Mouse (Mus musculus) left cerebral cortex, postnatal 14 days (tissue): ENCODE data around the gene Doc2g. TPM values are rescaled to one million over a fixed set of nuclear protein-coding genes. Genes with fewer than 3 reads are reported as not detected.
A peak's percentile ranks its signal among the peaks of the same experiment; 100 is the strongest.
"Not testable (repeated sequence)": the region's sequence is repeated elsewhere in the genome, so short reads cannot be mapped to it uniquely, and the experiment has no call there.

ENCODE experiments used
- DNase-seq, 2 experiments: peaks; one replicate each; pipeline ENCODE4 v3.0.0; 2021 to 2022; ENCODE audit warnings: low spot score in 2 of 2, mixed read lengths in 1 of 2
- intact Hi-C: fragments of 180-260 bp; cut with DNase I; formaldehyde crosslinking; loops from one replicate; pipeline ENCODE4 v1.15.1; 2025
- total RNA-seq, 2 experiments: library from RNA; stranded (reverse); gene quantifications; 2 replicates each; pipeline ENCODE4 v1.2.3; 2021

Gene Doc2g
- total RNA-seq, 2 experiments from 2014 or later: 3.2 to 3.5 TPM

DNA sequence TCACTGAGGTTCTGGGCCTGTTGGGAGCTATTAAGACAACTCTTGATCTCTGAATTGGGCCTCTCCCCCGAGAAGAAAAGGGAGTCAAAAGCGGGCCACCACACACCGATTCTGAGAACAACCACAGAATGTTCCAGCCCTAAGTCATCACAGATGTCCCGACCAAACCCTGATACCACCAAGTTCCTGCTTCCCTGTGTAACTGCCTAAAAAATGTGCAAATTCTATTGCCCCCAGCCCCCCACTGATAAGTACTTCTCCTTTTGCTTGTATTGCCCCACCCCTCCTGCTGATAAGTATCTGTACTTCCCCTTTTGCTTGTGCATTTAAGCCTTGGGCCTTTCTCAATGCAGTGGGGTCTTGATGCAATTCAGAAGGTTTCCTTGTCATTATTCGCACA, 41.0 kb downstream of the Doc2g start:
- DNase-seq, intact Hi-C loops: not testable (repeated sequence)

DNA sequence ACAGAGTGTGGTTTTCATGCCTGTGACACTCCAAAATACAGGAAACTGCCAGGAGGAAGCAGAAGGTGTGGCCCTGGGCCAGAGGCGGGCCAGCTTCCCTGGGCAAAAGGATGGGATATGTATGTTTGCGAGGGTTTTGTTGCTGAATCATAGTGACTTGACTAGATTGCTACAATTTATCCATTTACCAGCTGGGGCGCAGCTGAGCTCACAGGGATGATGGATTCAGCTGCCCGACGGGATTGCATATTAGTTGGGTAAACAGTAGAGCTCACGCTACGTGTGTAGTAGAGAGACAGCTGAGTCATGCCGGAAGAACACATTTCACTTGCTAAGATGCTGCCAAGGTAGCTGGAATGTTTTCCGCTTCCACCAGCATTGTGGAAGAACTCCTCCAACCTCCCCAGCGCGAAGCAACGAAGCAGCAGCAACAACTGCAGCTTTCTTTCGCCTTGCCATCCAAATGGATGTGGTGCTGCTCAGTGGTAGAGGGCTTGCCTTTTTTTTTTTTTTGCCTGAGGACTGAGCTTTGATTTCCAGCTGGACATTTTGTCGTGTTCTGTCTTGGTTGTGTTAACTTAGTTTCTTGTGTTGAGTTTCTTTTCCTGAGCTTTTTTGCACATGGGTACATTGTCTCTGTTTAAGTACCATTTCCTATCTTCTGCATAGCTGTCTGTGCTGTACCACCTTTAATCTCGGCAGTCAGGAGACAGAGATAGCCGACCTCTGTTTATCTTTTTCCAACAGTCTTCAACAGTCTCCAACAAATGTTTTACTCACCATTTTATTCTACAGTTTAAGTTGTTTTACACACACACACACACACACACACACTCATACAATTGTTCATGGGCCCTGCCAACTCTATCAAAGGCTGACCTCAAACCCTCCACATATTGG, 43.1 kb downstream of the Doc2g start, which contains the start of gene Gstp2:
Gene Gstp2, minus strand, starts transcription at position 58 of the 900 bp plus-strand sequence.
- intact Hi-C loops: loop anchor here (5.0 kb wide), 1 partner anchor 51 kb away; the partner anchor contains the start of genes Cdk2ap2 and Pitpnm1
- peak; percentile 80 to 93 for DNase-seq

DNA sequence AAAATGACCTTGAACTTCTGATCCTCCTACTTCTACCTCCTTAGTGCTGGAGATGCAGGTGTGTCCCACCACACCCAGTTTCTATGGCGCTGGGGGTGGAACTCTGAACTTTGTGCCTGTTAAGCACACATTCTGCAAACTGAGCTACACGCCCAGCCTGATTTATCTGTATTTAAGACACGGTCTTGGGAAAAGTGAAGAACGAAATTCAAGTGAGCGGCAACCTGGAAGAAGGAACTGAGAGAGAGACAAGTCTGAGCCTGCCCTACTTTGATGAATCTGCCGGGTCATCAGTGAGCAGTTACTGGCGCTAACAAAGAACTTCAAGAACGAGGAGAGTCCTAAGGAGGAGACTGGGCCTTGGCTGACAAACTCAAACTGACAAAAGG, 43.7 kb downstream of the Doc2g start:
- DNase-seq: no peak
- intact Hi-C loops: loop anchor here (1.0 to 5.0 kb wide), 2 partner anchors 28 to 50 kb away; partner anchors contain the start of genes Cdk2ap2 and Pitpnm1

DNA sequence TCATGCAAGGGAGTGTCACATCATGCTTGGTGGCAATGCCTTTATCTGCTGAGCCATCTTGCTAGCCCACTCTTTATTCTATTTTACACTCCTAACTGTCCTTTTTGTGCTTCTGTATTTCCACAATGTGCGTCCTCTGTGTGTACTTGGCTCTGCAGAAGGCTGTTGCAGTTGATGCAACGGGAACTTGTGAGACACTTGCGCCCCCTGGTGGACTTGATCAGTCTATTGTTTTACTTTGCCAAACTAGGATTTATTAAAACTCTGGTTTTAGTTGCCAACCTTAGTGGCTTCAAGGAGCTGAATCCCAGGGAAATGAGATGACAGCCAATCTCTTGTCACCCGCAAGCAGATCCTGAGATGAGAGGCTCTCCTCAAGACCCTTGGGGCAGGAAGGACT, 44.7 kb downstream of the Doc2g start:
- intact Hi-C loops: loop anchor here (1.0 to 5.0 kb wide), 2 partner anchors 29 to 49 kb away; partner anchors contain the start of genes Cdk2ap2 and Pitpnm1
- DNase-seq: peak; percentile 73 to 80

DNA sequence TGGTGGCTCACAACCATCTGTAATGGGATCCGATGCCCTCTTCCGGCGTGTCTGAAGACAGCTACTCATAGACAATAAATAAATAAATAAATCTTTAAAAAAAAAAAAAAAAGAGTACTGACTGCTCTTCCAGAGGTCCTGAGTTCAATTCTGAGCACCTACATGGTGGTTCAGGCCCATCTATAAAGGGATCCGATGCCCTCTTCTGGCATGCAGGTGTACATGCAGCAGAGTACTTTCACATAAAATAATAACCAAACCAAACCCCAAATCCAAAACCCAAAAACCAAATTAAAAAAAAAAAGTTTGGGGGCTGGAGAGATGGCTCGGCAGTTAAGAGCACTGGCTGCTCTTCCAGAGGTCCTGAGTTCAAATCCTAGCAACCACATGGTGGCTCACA, 46.0 kb downstream of the Doc2g start:
- intact Hi-C loops: loop anchor here (5.0 kb wide), 1 partner anchor 48 kb away; the partner anchor contains the start of genes Cdk2ap2 and Pitpnm1

DNA sequence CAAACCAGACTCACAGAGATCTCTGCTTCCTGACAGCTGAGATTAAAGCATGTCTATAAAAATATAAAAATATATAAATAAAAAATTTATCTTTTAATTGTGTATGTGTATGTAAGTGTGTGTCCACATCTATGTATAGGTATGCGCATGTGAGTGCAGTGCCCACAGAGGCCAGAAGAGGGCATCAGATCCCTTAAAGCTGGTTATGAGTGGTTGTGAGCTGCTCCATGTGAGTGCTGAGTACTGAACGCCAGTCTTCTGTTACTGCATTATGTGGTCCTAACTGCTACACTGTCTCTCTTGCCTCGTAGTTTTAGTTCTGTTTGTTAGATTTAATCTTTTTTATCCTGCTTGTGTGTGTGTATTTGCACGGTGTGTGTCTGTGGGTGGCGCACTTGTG, 47.9 kb downstream of the Doc2g start:
- intact Hi-C loops: loop anchor here (5.0 kb wide), 1 partner anchor 36 kb away; no protein-coding TSS in a partner anchor
- no peak for DNase-seq

More for the DNA sequence above, 46.0 kb downstream of the Doc2g start:
- not testable (repeated sequence) for DNase-seq

DNA sequence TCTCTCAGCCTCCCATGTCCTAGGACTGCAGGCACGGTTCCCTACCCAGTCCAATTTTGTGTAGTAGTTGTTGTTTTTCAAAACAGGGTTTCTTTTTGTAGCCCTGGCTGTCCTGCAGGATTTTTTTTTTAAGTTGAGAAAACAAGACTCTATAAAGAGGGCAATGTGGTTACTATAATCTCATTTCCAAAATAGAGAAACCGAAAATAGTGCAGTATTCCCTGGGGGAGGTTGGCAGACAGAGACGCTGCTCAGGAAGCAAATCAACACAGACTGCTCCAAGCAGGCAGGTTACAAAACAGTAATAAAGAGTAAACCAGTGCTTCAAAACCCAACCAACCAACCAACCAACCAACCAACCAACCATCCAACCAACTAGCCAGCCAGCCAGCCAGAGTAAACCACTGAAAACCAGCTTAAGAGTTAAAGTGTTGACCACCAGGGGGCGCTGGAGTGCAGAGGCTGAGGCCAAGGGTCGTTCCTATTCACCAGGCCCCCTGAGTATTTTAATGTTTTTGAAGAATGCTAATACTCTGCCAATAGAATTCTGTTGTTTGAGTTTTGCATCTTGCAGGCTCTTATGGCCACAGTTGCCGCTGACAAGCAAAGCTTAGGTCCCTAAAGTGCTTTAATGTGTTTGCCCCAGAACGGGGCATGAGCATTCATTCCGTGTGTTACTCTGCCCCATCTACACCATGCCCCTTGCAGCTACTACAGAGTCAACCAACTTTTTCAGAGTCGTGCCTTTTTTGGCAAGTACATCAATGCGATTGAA, 48.8 kb downstream of the Doc2g start:
- intact Hi-C loops: loop anchor here (5.0 kb wide), 1 partner anchor 35 kb away; no protein-coding TSS in a partner anchor
- DNase-seq: peak in 1 of 2 experiments; percentile 59

DNA sequence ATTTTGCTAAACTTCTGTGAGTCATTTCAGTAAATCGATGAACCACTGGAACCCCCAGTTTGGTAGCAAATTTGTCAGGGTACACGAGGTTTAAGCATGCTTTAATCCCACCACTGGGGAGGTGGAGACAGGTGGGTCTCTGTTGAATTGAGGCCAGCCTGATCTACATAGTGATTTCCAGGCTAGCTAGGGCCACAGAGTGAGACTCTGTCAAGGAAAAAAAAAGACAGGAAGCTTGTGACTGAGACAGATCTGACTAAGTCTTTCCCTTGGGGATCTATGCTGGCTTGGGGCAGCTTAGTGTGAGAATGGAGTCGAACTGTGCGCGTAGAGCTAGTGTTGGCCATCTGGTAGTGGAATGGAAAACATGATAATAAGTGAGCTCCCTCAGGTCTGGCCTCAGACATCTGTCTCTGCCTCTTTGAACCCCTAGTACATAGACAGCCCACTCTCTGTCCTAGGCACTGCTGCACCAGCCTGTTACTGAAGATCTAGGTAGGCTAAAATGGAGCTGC, 49.5 kb downstream of the Doc2g start:
- no peak for DNase-seq
- intact Hi-C loops: loop anchor here (5.0 kb wide), 1 partner anchor 35 kb away; no protein-coding TSS in a partner anchor

DNA sequence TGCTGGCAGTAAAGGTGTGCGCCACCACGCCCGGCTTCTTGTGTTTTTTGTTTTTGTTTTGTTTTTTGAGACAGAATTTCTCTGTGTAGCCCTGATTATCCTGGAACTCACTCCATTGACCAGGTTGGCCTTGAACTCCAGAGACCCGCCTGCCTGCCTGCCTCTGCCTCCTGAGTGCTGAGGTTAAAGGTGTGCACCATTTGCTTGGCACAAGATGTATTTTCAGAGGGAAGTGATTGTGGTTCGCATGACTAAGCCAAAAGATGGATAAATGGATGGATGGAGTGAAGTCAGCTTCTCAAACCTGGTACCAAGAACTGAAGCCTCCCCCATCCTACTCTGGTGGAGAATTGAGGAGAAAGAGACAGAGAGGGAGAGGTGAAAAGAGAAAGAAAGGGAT, 51.5 kb downstream of the Doc2g start:
- no peak for DNase-seq
- intact Hi-C loops: loop anchor here (5.0 kb wide), 1 partner anchor 33 kb away; no protein-coding TSS in a partner anchor

DNA sequence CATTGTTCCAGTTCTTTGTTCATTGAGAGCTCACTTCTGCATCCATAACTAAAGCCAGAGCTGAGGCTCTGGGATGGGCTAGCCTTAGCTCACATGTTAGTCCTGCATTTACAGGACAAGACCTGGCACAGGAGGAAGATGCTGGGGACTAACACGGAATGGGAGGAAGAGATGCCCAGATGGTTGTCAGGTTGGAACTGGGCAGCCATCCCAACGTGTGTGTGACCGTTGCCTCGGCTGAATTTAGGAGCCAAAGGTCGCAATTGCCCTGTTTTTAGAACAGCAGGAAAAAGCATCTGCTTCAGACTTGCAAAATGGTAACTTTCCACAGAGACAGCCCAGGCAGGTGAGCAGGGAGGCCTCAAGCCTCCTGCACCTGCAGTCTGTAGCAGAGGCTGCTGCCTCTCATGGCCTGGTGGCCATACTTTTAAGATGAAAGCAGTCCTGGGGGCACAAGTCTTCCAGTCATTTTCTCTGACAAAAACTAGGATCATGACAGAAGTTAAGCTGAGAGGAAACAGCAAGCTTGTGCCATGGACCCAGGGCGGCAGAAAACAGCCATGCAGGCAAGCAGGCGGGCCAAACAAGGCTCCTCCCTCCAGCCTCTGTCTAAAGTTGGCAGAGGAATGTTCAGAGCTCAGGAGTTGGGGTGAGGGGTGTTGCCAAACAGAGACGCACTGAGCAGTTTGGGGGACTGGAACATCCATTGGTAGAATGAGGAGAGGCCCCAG, 52.3 kb downstream of the Doc2g start:
- DNase-seq: no peak

DNA sequence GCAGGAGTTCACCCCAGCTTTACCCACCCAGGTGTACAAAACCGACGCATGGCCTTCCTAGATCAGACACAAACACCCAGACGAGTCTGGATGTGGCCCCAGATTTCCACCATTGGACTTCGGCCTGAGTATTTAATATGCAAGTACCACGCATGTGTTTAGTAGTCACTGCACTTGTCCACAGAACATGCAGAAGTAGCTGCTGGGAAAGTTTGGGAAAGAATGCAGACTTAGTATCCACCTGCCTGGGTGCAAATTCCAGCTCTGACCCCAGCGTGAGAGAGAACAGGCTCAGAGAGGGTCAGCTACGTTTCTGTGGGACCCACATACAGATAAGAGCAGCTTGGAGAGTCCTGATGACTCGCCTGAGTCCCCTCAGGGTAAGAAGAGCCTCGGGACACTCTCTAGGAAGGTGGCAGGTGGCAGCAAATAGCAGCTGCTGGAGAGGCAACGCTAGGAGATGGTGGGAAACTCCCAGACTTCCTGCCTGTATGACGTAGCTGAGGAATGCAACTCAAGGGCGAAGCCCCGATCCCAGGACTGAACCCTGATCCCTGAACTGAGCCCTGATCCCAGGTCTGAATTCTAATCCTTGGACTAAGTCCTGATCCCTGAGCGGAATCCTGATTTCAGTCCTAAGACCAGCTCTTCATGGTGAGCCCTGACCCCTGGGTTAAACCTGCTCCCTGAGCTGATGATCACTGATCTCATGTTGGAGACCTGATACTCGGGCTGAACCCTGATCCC, 53.0 kb downstream of the Doc2g start:
- no peak for DNase-seq
- intact Hi-C loops: no loop called here

More for the DNA sequence above, 52.3 kb downstream of the Doc2g start:
- intact Hi-C loops: no loop called here

Other genes with a start within 250 kb of the Doc2g start
- 10 to 100 TPM; 54.5 to 54.7 TPM for gene Kmt5b, start 235.9 kb upstream of the Doc2g start, total RNA-seq
- 10 to 100 TPM; 75.5 to 99.5 TPM for gene Chka, start 151.5 kb upstream of the Doc2g start, total RNA-seq
- gene Tcirg1, start 96.2 kb upstream of the Doc2g start, total RNA-seq: 10 to 100 TPM; 14.4 to 16.1 TPM
- gene Ndufs8, start 90.5 kb upstream of the Doc2g start, total RNA-seq: 100 to 1,000 TPM; 134 to 149 TPM
- gene Aldh3b1, start 73.5 kb upstream of the Doc2g start, total RNA-seq: 1 to 10 TPM; 1.8 to 2.0 TPM
- gene Unc93b1, start 68.1 kb upstream of the Doc2g start, total RNA-seq: 10 to 100 TPM; 16.0 to 18.4 TPM
- gene Aldh3b3, start 44.7 kb upstream of the Doc2g start, total RNA-seq: under 1 TPM in 1 of 2 experiments, not detected in 1; 0.13 TPM
- gene Aldh3b2, start 31.0 kb upstream of the Doc2g start, total RNA-seq: 1 to 10 TPM; 1.8 to 2.4 TPM
- 1 to 10 TPM; 1.8 to 3.1 TPM for gene Acy3, start 16.7 kb upstream of the Doc2g start, total RNA-seq
- not detected for gene Tbx10, start 10.6 kb upstream of the Doc2g start, total RNA-seq
- 10 to 100 TPM in 1 of 2 experiments, 1 to 10 TPM in 1; 8.5 to 10.3 TPM for gene Nudt8, start 2.7 kb upstream of the Doc2g start, total RNA-seq
- 1 to 10 TPM; 1.2 to 1.6 TPM for gene Gm49405, start 2.7 kb upstream of the Doc2g start, total RNA-seq
- 100 to 1,000 TPM; 227 to 231 TPM for gene Ndufv1, start 9.5 kb downstream of the Doc2g start, total RNA-seq
- gene Gstp1, start 34.7 kb downstream of the Doc2g start, total RNA-seq: 100 to 1,000 TPM; 213 to 245 TPM
- gene Gstp2, start 42.7 kb downstream of the Doc2g start, total RNA-seq: 10 to 100 TPM; 22.3 to 24.3 TPM
- not detected for gene Gstp3, start 56.3 kb downstream of the Doc2g start, total RNA-seq
- not detected for gene Cabp2, start 78.3 kb downstream of the Doc2g start, total RNA-seq
- 10 to 100 TPM; 26.4 to 26.7 TPM for gene Cdk2ap2, start 93.9 kb downstream of the Doc2g start, total RNA-seq
- 100 to 1,000 TPM; 225 to 226 TPM for gene Pitpnm1, start 96.7 kb downstream of the Doc2g start, total RNA-seq
- gene Aip, start 122.5 kb downstream of the Doc2g start, total RNA-seq: 10 to 100 TPM; 83.4 to 94.1 TPM
- not detected for gene Gpr152, start 136.5 kb downstream of the Doc2g start, total RNA-seq
- gene Cabp4, start 140.7 kb downstream of the Doc2g start, total RNA-seq: under 1 TPM; 0.11 to 0.23 TPM
- 10 to 100 TPM; 80.7 to 87.5 TPM for gene Coro1b, start 145.3 kb downstream of the Doc2g start, total RNA-seq
- gene Ptprcap, start 150.3 kb downstream of the Doc2g start, total RNA-seq: 1 to 10 TPM; 1.0 to 1.5 TPM
- gene Rps6kb2, start 160.0 kb downstream of the Doc2g start, total RNA-seq: 10 to 100 TPM; 39.5 to 39.9 TPM
- 1 to 10 TPM; 3.8 to 5.9 TPM for gene Carns1, start 172.2 kb downstream of the Doc2g start, total RNA-seq
- gene Tbc1d10c, start 188.0 kb downstream of the Doc2g start, total RNA-seq: 1 to 10 TPM; 1.6 to 1.8 TPM
- gene Ppp1ca, start 188.8 kb downstream of the Doc2g start, total RNA-seq: 100 to 1,000 TPM; 323 to 336 TPM
- 1 to 10 TPM; 6.4 to 9.0 TPM for gene Rad9a, start 198.3 kb downstream of the Doc2g start, total RNA-seq
- gene Clcf1, start 210.9 kb downstream of the Doc2g start, total RNA-seq: 1 to 10 TPM; 1.3 to 1.5 TPM
- not detected for gene AC109138.7, start 211.0 kb downstream of the Doc2g start, total RNA-seq
- 10 to 100 TPM; 16.2 to 16.9 TPM for gene Pold4, start 228.6 kb downstream of the Doc2g start, total RNA-seq